ENCODE assay signal across 10 mouse cellular contexts in the genomic region with DNA sequence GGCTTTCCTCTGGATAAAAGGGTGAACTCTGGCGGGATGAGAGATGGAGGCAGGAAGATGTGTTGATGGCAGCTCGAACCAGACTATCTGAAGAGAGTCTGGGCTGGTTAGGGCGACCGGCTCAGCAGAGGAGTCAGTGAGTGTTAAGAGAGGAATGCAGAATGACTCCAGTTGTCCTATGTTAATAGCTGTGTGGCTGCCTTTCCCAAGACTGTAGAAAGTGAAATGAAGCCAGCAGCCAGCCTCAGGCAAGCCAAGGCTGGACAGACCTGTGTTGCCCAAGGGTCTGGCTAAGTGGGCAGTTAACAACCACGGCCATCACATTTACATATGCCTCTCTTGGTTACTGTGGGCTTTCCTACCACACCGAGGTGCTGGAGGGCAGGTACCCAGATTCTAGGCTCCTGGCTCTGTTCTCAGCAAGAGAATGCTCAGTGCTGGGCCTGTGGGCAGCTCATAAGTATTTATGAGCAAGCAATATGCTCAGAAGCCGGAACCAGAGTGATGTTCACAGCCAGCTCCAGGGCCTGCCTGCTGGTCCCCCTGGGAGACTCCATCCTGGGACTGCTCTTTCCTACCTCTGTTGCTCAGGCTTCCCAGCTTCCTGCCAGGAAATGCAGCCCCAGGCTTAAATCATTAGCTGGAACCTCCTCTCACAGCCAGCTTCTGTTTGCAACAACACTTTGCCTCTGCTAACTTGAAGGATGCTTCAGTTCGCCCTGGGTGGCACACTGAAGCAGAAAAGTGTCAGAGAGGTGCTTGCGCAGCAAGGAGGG. TPM values are rescaled to one million over a fixed set of nuclear protein-coding genes. Genes with fewer than 3 reads are reported as not detected.
DNase-seq lines count a peak whose midpoint lies in the region; ATAC-seq and TF ChIP-seq lines count a peak whose summit lies in the region.
"Had no signal": no experiment of that assay in that cellular context is flagged by ENCODE, and none has a peak within 500 bp of the region (broad histone marks: within the 10 kb centered on the region; RNA-seq: fewer than 3 reads in every experiment).

No protein-coding gene starts in this region.

- H3K4me3 ChIP-seq in forebrain, embryonic 15.5 days: no peak overlapping the region
- H3K4me3 ChIP-seq in midbrain, embryonic 12.5 days: no peak overlapping the region
- H3K4me3 ChIP-seq in intestine, embryonic 16.5 days (ENCODE audit: low read length): no peak overlapping the region

- no peak for TF ChIP-seq CTCF in Patski (IDR thresholded peaks at IDR 0.05)

- 67% methylated on average over 9 of the region's 9 CpGs for WGBS in forebrain, embryonic 15.5 days
- 64% methylated on average over 9 of the region's 9 CpGs for WGBS in midbrain, embryonic 12.5 days
- 56% methylated on average over 9 of the region's 9 CpGs for WGBS in intestine, embryonic 16.5 days

- H3K27me3 ChIP-seq in Patski: no peaks in the 10 kb centered on the region
- H3K27me3 ChIP-seq in forebrain, embryonic 15.5 days: no peaks in the 10 kb centered on the region
- H3K27me3 ChIP-seq in midbrain, embryonic 12.5 days: no peaks in the 10 kb centered on the region
- H3K27me3 ChIP-seq in intestine, embryonic 16.5 days (replicated peaks; ENCODE audit: control insufficient read depth, insufficient read depth, low read length): no peaks in the 10 kb centered on the region

- POLR2A ChIA-PET in Patski (lab: Charles Lee): no interaction called here

- peaks cover 22% of the 10 kb centered on the region for H3K4me1 ChIP-seq in forebrain, embryonic 15.5 days
- no peaks in the 10 kb centered on the region; the same call in 1 of the 2 replicates for H3K4me1 ChIP-seq in midbrain, embryonic 12.5 days
- H3K4me1 ChIP-seq in intestine, embryonic 16.5 days (ENCODE audit: control insufficient read depth, insufficient read depth, low read length): no peaks in the 10 kb centered on the region; the same call in 1 of the 2 replicates

- no peaks in the 10 kb centered on the region for H3K9me3 ChIP-seq in forebrain, embryonic 15.5 days
- H3K9me3 ChIP-seq in midbrain, embryonic 12.5 days: no peaks in the 10 kb centered on the region
- no peaks in the 10 kb centered on the region for H3K9me3 ChIP-seq in intestine, embryonic 16.5 days (ENCODE audit: control insufficient read depth, low read length)

- ATAC-seq in Patski: peak; percentile 77
- ATAC-seq in forebrain, embryonic 15.5 days (replicated peaks): peak; percentile 63; the same call in 1 of the 2 replicates
- peak; percentile 31; the same call in 1 of the 2 replicates for ATAC-seq in midbrain, embryonic 12.5 days (ENCODE audit: low FRiP score, low read depth)
- ATAC-seq in inflammation-experienced regulatory T-cells, adult 6 months: no peak
- no peak for ATAC-seq in intestine, embryonic 16.5 days

- CTCF ChIA-PET in Patski (lab: Charles Lee): interaction anchor here (0.9 kb wide), 1 partner anchor 10 kb away, joined by 3 read pairs; no protein-coding TSS in a partner anchor

- H3K9ac ChIP-seq in forebrain, embryonic 15.5 days (replicated peaks): no peak overlapping the region
- H3K9ac ChIP-seq in midbrain, embryonic 12.5 days (replicated peaks): no peak overlapping the region
- no peak overlapping the region for H3K9ac ChIP-seq in intestine, embryonic 16.5 days (ENCODE audit: low read depth, low read length)

- peak overlapping the region; percentile 45 for H3K27ac ChIP-seq in forebrain, embryonic 15.5 days (replicated peaks)
- peak overlapping the region; percentile 25; the same call in 1 of the 2 replicates for H3K27ac ChIP-seq in midbrain, embryonic 12.5 days (replicated peaks)
- H3K27ac ChIP-seq in intestine, embryonic 16.5 days (ENCODE audit: low read length): no peak overlapping the region

- intact Hi-C loops in gastrocnemius, postnatal 14 days (cut with DNase I; ENCODE audit: low total_unique reads): loop anchor here (5.0 kb wide), 1 partner anchor 50 kb away; the partner anchor contains the start of gene Gm13889

- H3K4me2 ChIP-seq in forebrain, embryonic 15.5 days (replicated peaks): no peak overlapping the region
- no peak overlapping the region for H3K4me2 ChIP-seq in midbrain, embryonic 12.5 days (replicated peaks)
- no peak overlapping the region for H3K4me2 ChIP-seq in intestine, embryonic 16.5 days (ENCODE audit: low read depth, low read length)

- no peaks in the 10 kb centered on the region for H3K36me3 ChIP-seq in forebrain, embryonic 15.5 days
- H3K36me3 ChIP-seq in midbrain, embryonic 12.5 days: no peaks in the 10 kb centered on the region
- H3K36me3 ChIP-seq in intestine, embryonic 16.5 days (ENCODE audit: control insufficient read depth, insufficient read depth, low read length): no peaks in the 10 kb centered on the region

- in situ Hi-C loops in Patski (cut with MboI; ENCODE audit: low pct_unique_long_range_greater_than_20kb): no loop called here

- DNase-seq in kidney, adult 11 months: peak; percentile 42
- DNase-seq in kidney, adult 18-20 months: no peak
- DNase-seq in Patski (ENCODE audit: low read depth, low spot score): peak; percentile 47
- no peak for DNase-seq in gastrocnemius, postnatal 14 days

RNA-seq across cellular contexts. Expression of gene Accsl, which starts 38.8 kb away (rescaled TPM):
- not detected for polyA plus RNA-seq in Patski (2021)
- 0.45 and 0.66 TPM in 2 replicates for polyA plus RNA-seq in forebrain, embryonic 15.5 days (2015; fragmentation: Nextera tagmentation; extraction: Ambion mirVana)
- 0.31 and 0.63 TPM in 2 replicates for polyA plus RNA-seq in midbrain, embryonic 12.5 days (2016; fragmentation: Nextera tagmentation; extraction: Ambion mirVana)
- not detected for polyA plus RNA-seq in inflammation-experienced regulatory T-cells, adult 6 months (2017; shearing (Covaris generic))
- not detected for total RNA-seq in gastrocnemius, postnatal 14 days (2021)
- not detected in 2 replicates for polyA plus RNA-seq in intestine, embryonic 16.5 days (2015; fragmentation: Nextera tagmentation; extraction: Ambion mirVana)
- total RNA-seq: gastrocnemius, postnatal 4 days had no signal
- polyA plus RNA-seq: lung, embryonic 16.5 days had no signal

RNA-seq across cellular contexts. Expression of gene Gm13889, which starts 49.3 kb away (rescaled TPM):
- polyA plus RNA-seq in Patski (2021): 0.37 TPM
- polyA plus RNA-seq in forebrain, embryonic 15.5 days (2015; fragmentation: Nextera tagmentation; extraction: Ambion mirVana): 24.2 and 26.7 TPM in 2 replicates
- 4.2 and 5.2 TPM in 2 replicates for polyA plus RNA-seq in midbrain, embryonic 12.5 days (2016; fragmentation: Nextera tagmentation; extraction: Ambion mirVana)
- not detected for polyA plus RNA-seq in inflammation-experienced regulatory T-cells, adult 6 months (2017; shearing (Covaris generic))
- 10 to 100 TPM in 1 of 2 experiments, 1 to 10 TPM in 1; 9.5 to 15.6 TPM for total RNA-seq in gastrocnemius, postnatal 14 days (2021)
- polyA plus RNA-seq in intestine, embryonic 16.5 days (2015; fragmentation: Nextera tagmentation; extraction: Ambion mirVana): 7.7 and 11.6 TPM in 2 replicates

RNA-seq across cellular contexts. Expression of gene Accs, which starts 58.0 kb away (rescaled TPM):
- polyA plus RNA-seq in Patski (2021): 13.6 TPM
- polyA plus RNA-seq in forebrain, embryonic 15.5 days (2015; fragmentation: Nextera tagmentation; extraction: Ambion mirVana): 6.9 and 7.8 TPM in 2 replicates
- 6.7 and 9.1 TPM in 2 replicates for polyA plus RNA-seq in midbrain, embryonic 12.5 days (2016; fragmentation: Nextera tagmentation; extraction: Ambion mirVana)
- 10 to 100 TPM in 2 of 3 experiments, 1 to 10 TPM in 1; 9.1 to 20.9 (median 18.5) TPM for polyA plus RNA-seq in inflammation-experienced regulatory T-cells, adult 6 months (2017; shearing (Covaris generic))
- total RNA-seq in gastrocnemius, postnatal 14 days (2021): 1 to 10 TPM; 3.0 to 3.4 TPM
- polyA plus RNA-seq in intestine, embryonic 16.5 days (2015; fragmentation: Nextera tagmentation; extraction: Ambion mirVana): 5.4 and 6.1 TPM in 2 replicates

Comparison
In these comparisons a context has a peak if more than half of its experiments do, and no peak if none do; other contexts are left out.
1. DNase-seq: peak in kidney, adult 11 months (single experiment) and Patski (single experiment); none in kidney, adult 18-20 months (single experiment) and gastrocnemius, postnatal 14 days (single experiment).
2. ATAC-seq: peak in Patski (single experiment), forebrain, embryonic 15.5 days (single experiment) and midbrain, embryonic 12.5 days (single experiment); none in inflammation-experienced regulatory T-cells, adult 6 months (single experiment) and intestine, embryonic 16.5 days (single experiment).